Mouse (Mus musculus) hindbrain, embryonic 15.5 days (tissue): ENCODE measurements around the gene Mef2d. TPM values are rescaled to one million over a fixed set of nuclear protein-coding genes. Genes with fewer than 3 reads are reported as not detected.
"Not testable (repeated sequence)": the region's sequence is repeated elsewhere in the genome, so short reads cannot be mapped to it uniquely, and the experiment has no call there.

Source experiments
- ATAC-seq: fragments of 200-750 bp; cut with Nextera tagmentation; 2 replicates; pipeline ENCODE4 v1.8.0; 2017; ENCODE audit warnings: low read depth, moderate number of reproducible peaks, moderate TSS enrichment; ENCODE audit not compliant: low FRiP score
- H3K27ac ChIP-seq: fragments of 300-500 bp; sonication (generic); replicated peaks from 2 replicates; pipeline ENCODE4 v1.5.1; 2015; ENCODE audit warnings: mild to moderate bottlenecking, inconsistent platforms
- H3K27me3 ChIP-seq: fragments of 300-500 bp; sonication (generic); 2 replicates; pipeline ENCODE4 v1.6.1; 2015; ENCODE audit warnings: control low read depth, inconsistent platforms
- H3K36me3 ChIP-seq: fragments of 300-500 bp; sonication (generic); 2 replicates; pipeline ENCODE4 v1.6.1; 2015; ENCODE audit warnings: control low read depth, inconsistent platforms
- H3K4me1 ChIP-seq: fragments of 300-500 bp; sonication (generic); replicated peaks from 2 replicates; pipeline ENCODE4 v1.6.1; 2015; ENCODE audit warnings: control low read depth, inconsistent platforms
- H3K4me2 ChIP-seq: fragments of 300-500 bp; sonication (generic); 2 replicates; pipeline ENCODE4 v1.6.1; 2015; ENCODE audit warnings: moderate library complexity, mild to moderate bottlenecking, inconsistent platforms
- H3K4me3 ChIP-seq: fragments of 300-500 bp; sonication (generic); 2 replicates; pipeline ENCODE4 v1.5.1; 2015; ENCODE audit warnings: mild to moderate bottlenecking, inconsistent platforms
- H3K9ac ChIP-seq: fragments of 300-500 bp; sonication (generic); 2 replicates; pipeline ENCODE4 v1.6.1; 2015; ENCODE audit warnings: inconsistent platforms
- H3K9me3 ChIP-seq: fragments of 300-500 bp; sonication (generic); 2 replicates; pipeline ENCODE4 v1.6.1; 2016; ENCODE audit warnings: control low read depth, inconsistent platforms
- WGBS: fragments of 180-500 bp; shearing (Covaris S2); methylation state at CpG from one replicate; pipeline ENCODE4 v1.1.7; 2015; 5-methylcytosine and 5-hydroxymethylcytosine counted together
- polyA plus RNA-seq: library from polyadenylated mRNA; unstranded; fragments of >200 nt; fragmentation: Nextera tagmentation; extraction: Ambion mirVana; gene quantifications from 2 replicates; pipeline ENCODE4 v1.2.1, GENCODE M21; 2015

Mef2d gene
- polyA plus RNA-seq, 1 experiment from 2014 or later, result 23.9 TPM

DNA sequence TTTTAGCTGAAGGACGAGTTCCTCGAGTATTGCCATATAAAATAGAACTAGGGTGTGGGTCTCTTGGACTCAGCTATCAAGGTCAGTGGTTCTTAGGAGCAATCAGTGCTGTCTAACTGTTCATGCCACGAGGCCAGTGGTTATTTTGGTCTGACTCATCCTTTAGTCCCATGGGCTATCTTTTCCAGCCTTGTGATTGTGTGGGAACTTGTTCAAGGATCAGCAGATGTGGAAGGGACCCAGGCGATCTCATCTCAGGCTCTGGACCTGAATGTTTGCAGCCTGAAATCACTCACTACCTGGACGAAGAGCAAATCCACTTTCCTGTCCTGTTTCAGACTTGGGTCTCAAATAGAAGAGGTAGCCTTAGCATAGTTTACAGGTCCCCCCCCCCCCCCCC lies 34.9 kb downstream of the Mef2d start:
- Histone ChIP-seq H3K9ac (peak overlapping the region; percentile 69), H3K4me2 (peak overlapping the region; percentile 72), H3K27ac (peak overlapping the region; percentile 99), H3K4me3 (peak overlapping the region; percentile 65), H3K4me1 (peaks cover 11% of the 10 kb centered on the region), H3K9me3 (no peaks in the 10 kb centered on the region), H3K27me3 (no peaks in the 10 kb centered on the region), H3K36me3 (no peaks in the 10 kb centered on the region)
- ATAC-seq, result no peak
- WGBS, result 68% methylated on average over 5 of the region's 5 CpGs

DNA sequence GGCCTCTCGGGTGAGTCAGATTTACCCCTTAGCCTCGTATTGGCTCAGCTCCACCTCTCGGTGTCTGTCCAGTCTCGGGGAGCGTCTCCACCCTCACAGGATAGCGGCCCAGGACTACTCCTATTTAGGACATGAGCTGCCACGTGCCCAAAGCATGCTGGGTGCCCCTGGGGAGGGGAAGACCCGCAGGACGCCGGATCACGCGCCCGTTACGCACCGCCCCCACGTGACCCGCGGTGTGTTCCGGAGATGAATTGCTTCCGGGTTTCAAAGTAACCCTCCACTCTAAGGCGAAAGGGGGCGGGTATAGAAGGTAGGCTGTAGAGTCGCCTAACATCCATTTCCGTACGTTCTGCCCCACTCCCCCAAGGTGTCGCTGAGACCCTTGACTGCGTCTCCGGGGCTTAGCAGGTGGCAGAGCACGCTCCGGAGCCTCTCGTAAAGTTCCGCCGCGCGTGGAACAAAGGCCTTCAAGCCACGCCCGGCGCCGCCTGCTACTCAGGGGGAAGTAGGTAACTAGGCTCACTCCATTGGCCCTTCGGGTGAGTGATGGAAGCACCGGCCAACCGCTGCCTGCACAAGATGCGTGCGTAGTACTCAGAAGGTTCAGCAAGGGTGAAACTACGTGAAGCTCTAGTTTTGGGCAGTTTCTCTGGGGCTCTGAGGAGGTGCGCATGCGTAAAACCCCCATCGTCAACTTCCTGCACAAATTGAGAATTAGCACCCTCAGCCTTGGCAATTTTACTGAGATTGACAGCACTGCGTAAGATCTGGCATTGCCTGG lies 35.6 kb downstream of the Mef2d start:
- peak overlapping the region; percentile 69 for H3K9ac ChIP-seq
- ATAC-seq, result peak; percentile 99
- peak overlapping the region; percentile 99 for H3K27ac ChIP-seq
- no peaks in the 10 kb centered on the region for H3K27me3 ChIP-seq
- H3K4me1 ChIP-seq, result peaks cover 11% of the 10 kb centered on the region
- no peaks in the 10 kb centered on the region for H3K36me3 ChIP-seq
- H3K4me3 ChIP-seq, result peak overlapping the region; percentile 65
- peak overlapping the region; percentile 72 for H3K4me2 ChIP-seq
- no peaks in the 10 kb centered on the region for H3K9me3 ChIP-seq
- WGBS, result under 1% methylated on average over 49 of the region's 49 CpGs

DNA sequence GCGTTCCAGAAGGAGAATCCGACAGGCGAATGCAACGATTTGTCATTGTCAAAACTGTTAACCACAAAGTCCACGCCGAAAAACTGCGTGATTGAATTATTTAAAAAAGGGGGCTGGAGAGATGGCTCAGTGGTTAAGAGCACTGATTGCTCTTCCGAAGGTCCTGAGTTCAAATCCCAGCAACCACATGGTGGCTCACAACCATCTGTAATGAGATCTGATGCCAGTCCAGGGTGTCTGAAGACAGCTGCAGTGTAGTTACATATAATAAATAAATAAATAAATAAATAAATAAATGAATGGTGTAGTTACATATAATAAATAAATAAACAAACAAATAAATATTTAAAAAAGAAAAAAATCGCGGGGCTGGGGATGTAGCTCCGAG lies 36.2 kb downstream of the Mef2d start:
- not testable (repeated sequence) for H3K9me3 ChIP-seq, H3K9ac ChIP-seq, ATAC-seq, H3K36me3 ChIP-seq, H3K27me3 ChIP-seq
- H3K27ac ChIP-seq, result peak overlapping the region; percentile 99
- WGBS, result 28% methylated on average over 11 of the region's 11 CpGs
- peak overlapping the region; percentile 65 for H3K4me3 ChIP-seq
- H3K4me2 ChIP-seq, result peak overlapping the region; percentile 72
- peaks cover 11% of the 10 kb centered on the region for H3K4me1 ChIP-seq

DNA sequence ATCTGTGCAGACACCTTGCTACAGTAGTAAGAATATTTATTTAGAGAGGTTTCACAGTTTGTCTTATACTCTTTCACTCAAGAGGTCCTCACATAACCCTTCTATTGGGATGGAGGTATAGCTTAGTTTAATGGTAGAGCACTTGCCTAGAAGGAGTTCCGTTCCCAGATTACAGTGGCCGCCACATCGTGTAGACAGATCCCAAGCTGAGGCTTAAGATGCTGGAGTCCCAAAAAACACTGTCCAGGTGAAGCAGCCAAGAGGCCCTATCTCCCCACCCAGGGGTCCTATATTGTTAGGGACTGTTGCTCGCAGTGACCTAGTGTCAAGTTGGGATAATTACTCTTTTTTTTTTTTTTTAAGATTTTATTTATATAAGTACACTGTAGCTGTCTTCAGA lies 36.8 kb downstream of the Mef2d start:
- no peak overlapping the region for H3K9ac ChIP-seq
- H3K27me3 ChIP-seq, result no peaks in the 10 kb centered on the region
- no peak overlapping the region for H3K4me2 ChIP-seq
- H3K9me3 ChIP-seq, result no peaks in the 10 kb centered on the region
- ATAC-seq, result no peak
- peaks cover 11% of the 10 kb centered on the region for H3K4me1 ChIP-seq
- 88% methylated on average over 4 of the region's 4 CpGs for WGBS
- no peaks in the 10 kb centered on the region for H3K36me3 ChIP-seq
- H3K27ac ChIP-seq, result no peak overlapping the region
- H3K4me3 ChIP-seq, result no peak overlapping the region

DNA sequence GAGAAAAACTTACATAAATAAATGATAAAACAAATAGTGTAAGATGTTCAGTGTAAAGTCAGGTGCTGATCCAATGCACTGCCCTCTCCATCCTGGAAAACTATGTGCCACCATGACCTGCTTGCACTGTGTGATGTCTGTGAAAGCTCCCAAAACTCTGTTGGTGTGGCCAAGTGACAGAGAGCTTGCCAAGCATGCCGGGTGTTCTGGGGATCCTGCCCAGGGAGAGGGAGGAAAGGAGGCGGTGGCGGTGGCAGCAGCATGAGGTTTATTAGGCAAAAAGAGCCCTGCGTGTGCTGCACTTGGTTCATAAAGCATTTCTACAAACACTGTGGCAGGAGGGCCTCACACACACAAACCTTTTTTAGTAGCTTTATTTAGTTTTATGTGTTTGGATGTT lies 39.2 kb downstream of the Mef2d start:
- WGBS, result 64% methylated on average over 4 of the region's 4 CpGs

DNA sequence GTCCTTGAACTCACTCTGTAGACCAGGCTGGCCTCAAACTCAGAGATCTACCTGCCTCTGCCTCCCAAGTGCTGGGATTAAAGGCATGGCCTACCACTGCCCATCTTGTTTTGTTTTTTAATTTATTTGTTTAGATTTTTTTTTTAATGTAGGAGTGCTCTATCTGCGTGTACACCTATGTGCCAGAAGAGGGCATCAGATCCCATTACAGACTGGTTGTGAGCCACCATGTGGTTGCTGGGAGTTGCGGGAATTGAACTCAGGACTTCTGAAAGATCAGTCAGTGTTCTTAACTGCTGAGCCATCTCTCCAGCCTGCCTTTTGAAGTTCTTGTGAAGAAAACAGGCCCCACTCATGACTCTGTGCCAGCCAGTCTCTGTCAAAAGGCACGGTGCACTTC lies 44.3 kb downstream of the Mef2d start:
- no peak for ATAC-seq
- Histone ChIP-seq H3K9me3 (no peaks in the 10 kb centered on the region), H3K9ac (no peak overlapping the region), H3K36me3 (no peaks in the 10 kb centered on the region), H3K4me3 (no peak overlapping the region), H3K4me1 (no peaks in the 10 kb centered on the region), H3K4me2 (no peak overlapping the region), H3K27me3 (no peaks in the 10 kb centered on the region), H3K27ac (no peak overlapping the region)
- 74% methylated on average over 3 of the region's 3 CpGs for WGBS

More for the DNA sequence above, 39.2 kb downstream of the Mef2d start:
- H3K4me2 ChIP-seq, result no peak overlapping the region
- no peaks in the 10 kb centered on the region for H3K27me3 ChIP-seq
- H3K36me3 ChIP-seq, result no peaks in the 10 kb centered on the region
- H3K4me1 ChIP-seq, result peaks cover 11% of the 10 kb centered on the region
- H3K9me3 ChIP-seq, result no peaks in the 10 kb centered on the region
- H3K9ac ChIP-seq, result no peak overlapping the region
- no peak for ATAC-seq
- H3K4me3 ChIP-seq, result no peak overlapping the region
- no peak overlapping the region for H3K27ac ChIP-seq

DNA sequence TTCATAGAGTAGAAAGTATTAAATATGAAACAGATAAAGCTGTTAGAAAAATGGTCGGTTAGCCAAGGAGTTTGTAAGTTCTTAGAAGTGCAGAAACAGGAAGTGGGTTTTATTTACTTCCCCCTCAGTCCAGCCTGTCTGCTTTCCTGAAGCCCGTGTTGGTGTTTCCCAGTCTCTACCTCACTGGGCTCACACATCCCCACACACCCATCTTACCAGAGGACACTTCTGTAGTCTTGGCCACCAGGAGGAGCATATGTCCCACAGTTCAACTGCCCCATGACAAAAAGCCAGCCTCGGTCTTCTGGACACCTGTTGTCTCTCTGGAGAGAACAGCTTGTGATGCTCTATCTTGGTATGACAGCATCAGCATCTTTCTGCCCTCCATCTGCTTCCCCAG lies 49.0 kb downstream of the Mef2d start:
- WGBS, result 33% methylated on average over 3 of the region's 3 CpGs
- peaks cover 4% of the 10 kb centered on the region; the same call in 1 of the 2 replicates for H3K4me1 ChIP-seq
- ATAC-seq, result peak; percentile 40
- no peaks in the 10 kb centered on the region for H3K36me3 ChIP-seq
- no peak overlapping the region for H3K27ac ChIP-seq
- H3K27me3 ChIP-seq, result no peaks in the 10 kb centered on the region
- no peak overlapping the region for H3K4me2 ChIP-seq
- H3K9me3 ChIP-seq, result no peaks in the 10 kb centered on the region
- H3K9ac ChIP-seq, result no peak overlapping the region
- H3K4me3 ChIP-seq, result no peak overlapping the region

DNA sequence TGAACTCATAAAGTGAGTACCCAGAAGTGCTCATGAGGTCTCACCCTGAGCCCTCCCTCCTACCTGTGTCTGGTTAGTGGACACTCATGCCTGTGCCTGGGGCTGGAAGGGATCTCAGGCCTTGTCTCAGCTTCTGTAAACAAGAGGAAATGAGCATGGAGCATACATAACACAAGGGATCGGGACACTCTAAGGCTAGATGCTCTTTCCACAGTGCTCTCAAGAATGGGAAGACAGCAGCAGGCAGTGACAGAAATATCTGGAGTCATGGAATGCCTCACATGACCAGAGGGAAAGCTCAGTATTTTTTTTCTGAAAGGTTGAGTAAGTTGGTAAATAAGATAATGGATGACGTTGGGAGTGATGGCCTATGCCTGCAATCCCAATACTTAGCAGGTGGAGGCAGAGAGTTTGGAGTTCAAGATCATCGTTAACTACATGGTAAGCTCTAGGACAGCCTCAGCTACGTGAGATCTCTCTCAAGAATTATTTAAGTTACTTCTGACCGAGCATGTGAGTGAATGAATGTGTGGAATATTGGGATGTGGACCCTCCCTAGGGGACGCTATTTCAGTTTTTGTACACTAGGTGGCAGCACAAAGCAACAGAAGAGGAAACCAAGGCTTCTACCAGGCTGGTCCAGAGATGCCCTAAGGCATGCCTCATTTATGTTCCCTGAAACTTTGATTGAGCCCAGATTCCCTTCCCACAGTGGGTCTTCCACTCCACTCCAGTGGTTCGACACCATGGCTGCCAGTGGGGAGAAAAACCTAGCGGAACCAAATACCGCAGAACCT lies 49.8 kb downstream of the Mef2d start:
- peak; percentile 80 for ATAC-seq
- Histone ChIP-seq H3K9ac (no peak overlapping the region), H3K4me2 (no peak overlapping the region), H3K36me3 (no peaks in the 10 kb centered on the region), H3K4me1 (peaks cover 4% of the 10 kb centered on the region; the same call in 1 of the 2 replicates), H3K27ac (peak overlapping the region; percentile 47; the same call in 1 of the 2 replicates), H3K4me3 (no peak overlapping the region), H3K9me3 (no peaks in the 10 kb centered on the region), H3K27me3 (no peaks in the 10 kb centered on the region)
- WGBS, result 29% methylated on average over 9 of the region's 9 CpGs

DNA sequence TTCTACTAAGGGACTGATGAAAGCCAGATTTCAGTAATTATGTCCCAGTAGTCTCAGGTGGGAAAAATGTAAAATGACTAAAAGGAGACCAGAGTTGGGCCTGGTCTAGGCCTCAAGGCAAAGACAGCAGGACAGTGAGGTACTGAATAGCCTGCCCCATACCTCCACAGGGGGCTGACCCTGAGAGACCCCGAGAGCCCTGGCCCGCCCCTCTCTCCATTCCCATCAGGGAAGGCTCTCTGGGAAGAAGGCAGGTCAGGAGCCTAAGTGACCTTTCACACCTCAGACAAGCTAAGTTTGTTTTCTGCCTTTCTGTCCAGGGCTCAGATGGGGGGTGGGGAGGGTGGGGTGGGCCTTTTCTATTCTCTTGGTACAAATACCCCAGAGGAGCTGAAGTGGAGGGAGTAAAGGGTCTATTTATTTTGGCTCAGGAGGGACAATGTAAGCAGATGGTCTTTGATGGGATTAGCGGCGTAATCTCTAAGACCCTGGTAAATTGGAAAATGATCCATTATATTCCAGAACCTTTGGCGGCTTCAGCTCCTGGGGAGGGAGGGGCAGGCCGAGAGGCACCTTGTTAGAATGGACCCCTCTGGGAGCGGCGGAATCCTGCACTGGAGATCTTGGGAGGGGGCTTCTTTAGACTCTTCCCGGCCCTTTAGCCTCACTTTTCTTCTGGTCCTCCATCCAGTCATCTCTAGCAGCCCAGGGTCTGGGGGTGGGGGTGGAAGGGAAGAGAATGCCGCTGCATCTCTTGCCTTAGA lies 55.8 kb downstream of the Mef2d start:
- Histone ChIP-seq H3K9ac (no peak overlapping the region), H3K4me3 (no peak overlapping the region), H3K9me3 (no peaks in the 10 kb centered on the region), H3K27me3 (no peaks in the 10 kb centered on the region), H3K4me2 (peak overlapping the region; percentile 28), H3K27ac (peak overlapping the region; percentile 96), H3K4me1 (peaks cover 35% of the 10 kb centered on the region), H3K36me3 (no peaks in the 10 kb centered on the region)
- WGBS, result 21% methylated on average over 10 of the region's 10 CpGs
- no peak for ATAC-seq

DNA sequence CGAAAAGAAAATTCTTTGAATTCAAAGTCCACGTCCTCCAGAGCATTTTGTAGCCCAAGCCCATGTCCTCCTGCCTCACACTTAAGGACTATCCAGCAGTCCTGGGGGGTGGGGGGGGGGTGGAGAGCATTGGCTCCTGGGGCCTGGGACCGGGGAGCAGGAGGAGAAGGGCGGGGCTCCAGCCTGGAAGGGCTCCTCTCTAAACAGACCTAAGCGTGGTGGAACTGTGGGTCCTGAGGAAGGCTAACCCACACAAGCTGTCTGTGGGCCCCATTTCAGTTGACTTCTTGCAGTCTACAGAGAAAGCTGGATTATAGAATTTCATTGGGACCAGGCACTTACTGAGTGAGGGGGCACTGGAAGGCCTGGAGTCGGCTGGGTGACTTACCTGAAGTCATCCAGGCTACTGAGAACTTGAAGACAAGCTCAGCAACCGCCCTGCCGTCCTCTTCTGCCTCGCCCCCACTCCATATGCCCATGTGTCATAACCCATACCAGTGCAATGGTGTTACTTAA lies 56.4 kb downstream of the Mef2d start:
- Histone ChIP-seq H3K36me3 (no peaks in the 10 kb centered on the region), H3K9me3 (no peaks in the 10 kb centered on the region), H3K4me1 (peaks cover 41% of the 10 kb centered on the region), H3K4me2 (peak overlapping the region; percentile 28), H3K27me3 (no peaks in the 10 kb centered on the region), H3K27ac (peak overlapping the region; percentile 96), H3K9ac (no peak overlapping the region), H3K4me3 (no peak overlapping the region)
- no peak for ATAC-seq
- WGBS, result 16% methylated on average over 9 of the region's 9 CpGs

DNA sequence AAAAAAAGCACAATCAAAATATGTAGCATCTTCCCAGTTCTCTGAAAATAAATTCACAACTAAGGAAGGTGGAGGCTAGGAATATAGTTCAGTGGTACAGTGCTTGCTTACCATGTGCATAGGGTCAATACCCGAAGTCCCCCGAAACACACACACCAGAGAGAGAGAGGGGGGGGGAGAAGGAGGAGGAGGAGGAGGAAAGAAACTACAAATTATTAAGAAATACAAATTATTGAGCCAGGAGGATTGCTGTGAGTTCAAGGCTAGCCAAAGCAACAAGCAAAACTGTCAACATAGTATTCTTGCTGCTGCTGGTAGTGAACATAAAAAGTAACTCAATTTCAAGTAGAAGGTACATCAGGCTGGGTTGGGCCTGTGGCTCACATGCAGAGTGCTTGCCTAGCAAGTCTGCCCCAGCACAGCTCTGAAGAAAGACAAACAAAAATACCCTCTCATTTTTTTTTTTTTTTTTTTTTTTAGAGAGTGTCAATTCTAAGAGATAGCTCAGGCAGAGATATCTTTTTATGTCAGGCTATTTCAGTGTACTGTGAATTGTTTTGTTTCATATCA lies 57.5 kb downstream of the Mef2d start:
- Histone ChIP-seq H3K27me3 (no peaks in the 10 kb centered on the region), H3K4me1 (peaks cover 52% of the 10 kb centered on the region), H3K4me3 (peak overlapping the region; percentile 50; the same call in 1 of the 2 replicates), H3K27ac (peak overlapping the region; percentile 96), H3K9me3 (no peaks in the 10 kb centered on the region), H3K36me3 (no peaks in the 10 kb centered on the region), H3K9ac (peak overlapping the region; percentile 84), H3K4me2 (peak overlapping the region; percentile 91)
- 31% methylated on average over 2 of the region's 2 CpGs for WGBS
- no peak for ATAC-seq
